Mouse (Mus musculus) heart, embryonic 16.5 days (tissue): ENCODE results near the gene Rmi2. TPM values are rescaled to one million over a fixed set of nuclear protein-coding genes. Genes with fewer than 3 reads are reported as not detected.
A peak's percentile ranks its signal among the peaks of the same experiment; 100 is the strongest.
"Not testable (repeated sequence)": the region's sequence is repeated elsewhere in the genome, so short reads cannot be mapped to it uniquely, and the experiment has no call there.

Experiments used
- ATAC-seq: fragments of 200-750 bp; cut with Nextera tagmentation; replicated peaks from 2 replicates; pipeline ENCODE4 v1.8.0; 2017; ENCODE audit warnings: moderate number of reproducible peaks; ENCODE audit not compliant: insufficient read depth, low FRiP score; ENCODE audit errors: extremely low read depth
- H3K27ac ChIP-seq: fragments of 300-500 bp; sonication (generic); 2 replicates; pipeline ENCODE4 v1.5.1; 2014; ENCODE audit warnings: mild to moderate bottlenecking, low read length, control low read depth, moderate library complexity
- H3K27me3 ChIP-seq: fragments of 300-500 bp; sonication (generic); 2 replicates; pipeline ENCODE4 v1.6.1; 2014; ENCODE audit warnings: low read length, mixed read lengths; ENCODE audit not compliant: control insufficient read depth, insufficient read depth
- H3K36me3 ChIP-seq: fragments of 300-500 bp; sonication (generic); 2 replicates; pipeline ENCODE4 v1.6.1; 2014; ENCODE audit not compliant: control insufficient read depth, insufficient read depth
- H3K4me1 ChIP-seq: fragments of 300-500 bp; sonication (generic); 2 replicates; pipeline ENCODE4 v1.6.1; 2014; ENCODE audit warnings: low read length, mixed read lengths; ENCODE audit not compliant: control insufficient read depth, insufficient read depth
- H3K4me2 ChIP-seq: fragments of 300-500 bp; sonication (generic); 2 replicates; pipeline ENCODE4 v1.6.1; 2014; ENCODE audit warnings: low read depth, mild to moderate bottlenecking, control low read depth, low read length
- H3K4me3 ChIP-seq: fragments of 300-500 bp; sonication (generic); 2 replicates; pipeline ENCODE4 v1.5.1; 2014; ENCODE audit warnings: mild to moderate bottlenecking, control low read depth, low read length
- H3K9ac ChIP-seq: fragments of 300-500 bp; sonication (generic); 2 replicates; pipeline ENCODE4 v1.6.1; 2014; ENCODE audit warnings: low read length, control low read depth
- H3K9me3 ChIP-seq: fragments of 300-500 bp; sonication (generic); replicated peaks from 2 replicates; pipeline ENCODE4 v1.6.1; 2016; ENCODE audit warnings: low read length; ENCODE audit not compliant: control insufficient read depth
- WGBS: fragments of 180-500 bp; shearing (Covaris S2); extraction: QIAGEN DNeasy Blood & Tissue Kit; methylation state at CpG from one replicate; pipeline ENCODE4 v1.1.7; 2014; 5-methylcytosine and 5-hydroxymethylcytosine counted together
- polyA plus RNA-seq: library from polyadenylated mRNA; unstranded; fragments of >200 nt; fragmentation: Nextera tagmentation; extraction: Ambion mirVana; gene quantifications from 2 replicates; pipeline ENCODE4 v1.2.1, GENCODE M21; 2015

The Rmi2 gene
- polyA plus RNA-seq, 1 experiment from 2014 or later, result 3.0 TPM

DNA sequence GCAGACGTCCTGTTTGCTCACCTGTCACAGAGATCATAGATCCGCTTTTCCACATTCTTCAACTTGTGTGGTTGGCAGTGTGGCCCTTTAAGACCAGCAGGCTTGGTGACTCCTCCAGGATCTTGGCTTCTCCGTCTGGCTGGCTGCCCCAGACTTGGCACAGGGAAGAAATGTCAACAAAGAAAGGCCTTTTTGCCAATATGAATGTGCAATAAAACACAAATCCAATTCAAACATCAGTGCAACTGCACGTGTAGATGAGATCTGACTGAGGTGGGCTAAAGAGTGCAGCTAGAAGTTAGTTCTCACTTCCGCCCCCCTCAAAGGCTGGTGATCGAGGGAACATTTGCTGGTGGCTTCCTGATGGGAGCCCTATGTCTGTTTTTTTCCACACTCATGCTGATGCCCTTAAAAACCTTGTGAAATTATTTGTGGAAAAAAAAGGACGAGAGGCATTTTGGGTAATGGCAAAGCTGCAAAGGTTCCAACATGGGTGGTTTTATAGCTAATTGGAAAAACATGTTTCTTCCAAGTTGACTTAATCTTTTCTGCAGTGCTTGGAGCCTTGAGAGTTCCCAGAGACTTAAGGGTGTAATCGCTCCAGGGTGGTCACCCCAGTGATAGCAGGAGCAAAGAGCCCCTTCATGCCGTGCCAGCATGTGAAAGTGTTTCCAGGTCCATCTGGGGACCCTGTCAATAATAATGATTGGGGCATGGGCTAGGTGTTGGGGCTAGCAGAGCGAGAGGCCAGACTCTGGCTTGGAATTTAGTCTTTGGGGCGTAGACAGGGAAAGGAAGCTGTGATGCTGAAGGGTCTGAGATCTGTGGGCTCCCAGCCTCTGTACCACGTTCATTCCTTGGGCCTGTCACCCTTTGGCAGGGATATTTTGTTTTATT is 15.4 kb downstream of the Rmi2 start:
- Histone ChIP-seq H3K4me2 (no peak overlapping the region), H3K27me3 (no peaks in the 10 kb centered on the region), H3K27ac (peak overlapping the region; percentile 36), H3K4me1 (peaks cover 17% of the 10 kb centered on the region), H3K9me3 (no peaks in the 10 kb centered on the region), H3K36me3 (no peaks in the 10 kb centered on the region), H3K9ac (no peak overlapping the region), H3K4me3 (no peak overlapping the region)
- WGBS, result 57% methylated on average over 12 of the region's 12 CpGs
- peak; percentile 37 for ATAC-seq

DNA sequence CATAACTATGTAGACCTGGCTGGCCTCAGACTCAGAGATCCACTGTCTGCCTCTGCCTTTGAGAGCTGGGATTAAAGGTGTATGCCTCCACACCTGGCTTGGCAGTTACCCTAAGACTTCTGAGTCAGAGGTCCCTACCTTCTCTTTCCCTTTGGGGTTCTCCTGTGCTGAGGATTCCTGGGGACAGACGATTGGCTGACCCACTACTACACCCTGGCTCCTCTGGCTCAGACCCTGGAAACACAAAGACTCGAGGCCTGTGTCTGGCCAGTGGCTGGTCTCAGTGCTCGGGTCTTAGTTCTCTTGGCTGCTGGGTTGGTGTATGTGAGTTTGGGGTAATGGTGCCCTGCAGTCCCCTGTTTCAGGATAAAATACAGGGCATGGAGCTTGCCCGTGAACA is 16.0 kb downstream of the Rmi2 start:
- no peak overlapping the region for H3K4me3 ChIP-seq
- WGBS, result 75% methylated on average over 4 of the region's 4 CpGs
- H3K4me1 ChIP-seq, result peaks cover 19% of the 10 kb centered on the region
- ATAC-seq, result no peak
- no peaks in the 10 kb centered on the region for H3K9me3 ChIP-seq
- no peak overlapping the region for H3K4me2 ChIP-seq
- H3K9ac ChIP-seq, result no peak overlapping the region
- peak overlapping the region; percentile 53; the same call in 1 of the 2 replicates for H3K27ac ChIP-seq
- no peaks in the 10 kb centered on the region for H3K27me3 ChIP-seq
- H3K36me3 ChIP-seq, result no peaks in the 10 kb centered on the region

DNA sequence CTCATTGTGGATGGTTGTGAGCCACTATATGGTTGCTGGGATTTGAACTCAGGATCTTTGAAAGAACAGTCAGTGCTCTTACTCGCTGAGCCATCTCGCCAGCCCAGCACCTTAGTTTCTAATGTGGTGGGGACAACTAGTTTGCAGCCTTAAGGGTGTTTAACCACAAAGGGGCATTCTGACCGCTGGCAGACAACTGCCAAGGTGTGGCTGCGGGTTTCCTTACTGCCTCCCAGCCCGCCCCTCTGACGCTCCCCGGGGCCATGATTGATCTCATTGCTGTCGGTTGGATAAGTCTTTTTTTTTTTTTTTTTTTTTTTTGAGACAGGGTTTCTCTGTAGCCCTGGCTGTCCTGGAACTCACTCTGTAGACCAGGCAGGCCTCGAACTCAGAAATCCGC is 17.4 kb downstream of the Rmi2 start:
- ATAC-seq, H3K9ac ChIP-seq, H3K27me3 ChIP-seq, H3K9me3 ChIP-seq, H3K27ac ChIP-seq, H3K4me3 ChIP-seq, H3K36me3 ChIP-seq, H3K4me2 ChIP-seq: not testable (repeated sequence)
- peaks cover 19% of the 10 kb centered on the region for H3K4me1 ChIP-seq
- WGBS, result 90% methylated on average over 10 of the region's 10 CpGs

DNA sequence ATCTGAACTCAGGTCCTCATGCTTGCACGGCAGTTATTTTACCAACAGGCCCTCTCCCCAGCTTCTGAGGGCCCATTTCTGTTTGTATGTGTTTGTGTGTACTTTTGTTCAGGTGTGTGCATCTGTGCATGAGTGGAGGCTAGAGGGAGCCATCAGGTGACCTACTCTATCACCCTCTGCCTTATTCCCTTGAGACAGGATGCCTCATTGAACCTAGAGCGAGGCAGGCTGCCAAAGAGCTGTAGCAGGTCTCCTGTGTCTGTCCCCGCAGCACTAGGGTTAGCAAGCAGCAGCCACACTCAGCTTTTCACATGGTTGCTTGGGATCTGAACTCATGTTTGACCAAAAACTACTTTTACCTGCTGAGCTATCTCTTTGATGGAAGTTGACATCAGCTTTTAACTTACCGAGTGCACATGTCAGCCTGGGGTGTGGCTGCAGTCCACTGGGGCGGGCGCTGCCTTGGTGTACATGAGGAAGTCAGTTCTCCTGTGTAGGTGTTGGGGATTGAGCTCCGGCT is 24.9 kb downstream of the Rmi2 start:
- no peak for ATAC-seq
- H3K4me1 ChIP-seq, result 0 out of 2 replicates have a peak, but pooled peaks cover 5% of the 10 kb centered on the region

DNA sequence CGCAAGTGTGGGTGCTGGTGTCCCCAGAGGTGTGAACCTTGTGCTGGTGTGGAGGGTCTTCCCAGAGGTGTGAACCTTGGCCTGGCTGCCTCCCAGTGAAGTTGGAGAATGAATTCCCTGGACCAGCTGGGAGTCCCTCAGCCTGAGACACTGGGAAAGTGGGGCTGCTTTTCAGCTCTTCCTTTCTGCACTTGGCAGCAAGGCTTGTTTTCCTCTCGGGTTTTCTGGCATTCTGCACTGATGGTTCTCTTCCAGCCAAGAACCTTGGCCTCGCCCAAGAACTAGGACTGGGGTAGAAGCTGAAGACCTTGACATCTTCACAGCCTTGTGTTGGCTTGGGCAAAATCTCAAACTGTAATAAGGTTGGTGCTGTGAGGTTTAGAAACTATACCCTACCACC is 26.5 kb downstream of the Rmi2 start:
- Histone ChIP-seq H3K9ac (no peak overlapping the region), H3K36me3 (no peaks in the 10 kb centered on the region), H3K9me3 (no peaks in the 10 kb centered on the region), H3K27me3 (no peaks in the 10 kb centered on the region), H3K4me3 (no peak overlapping the region), H3K4me1 (0 out of 2 replicates have a peak, but pooled peaks cover 3% of the 10 kb centered on the region), H3K4me2 (no peak overlapping the region), H3K27ac (no peak overlapping the region)
- ATAC-seq, result no peak
- WGBS, result 67% methylated on average over 3 of the region's 3 CpGs

More for the DNA sequence above, 24.9 kb downstream of the Rmi2 start:
- Histone ChIP-seq H3K27ac (no peak overlapping the region), H3K4me3 (no peak overlapping the region), H3K9ac (no peak overlapping the region), H3K36me3 (no peaks in the 10 kb centered on the region), H3K9me3 (no peaks in the 10 kb centered on the region), H3K27me3 (no peaks in the 10 kb centered on the region), H3K4me2 (no peak overlapping the region)
- 83% methylated on average over 7 of the region's 7 CpGs for WGBS

DNA sequence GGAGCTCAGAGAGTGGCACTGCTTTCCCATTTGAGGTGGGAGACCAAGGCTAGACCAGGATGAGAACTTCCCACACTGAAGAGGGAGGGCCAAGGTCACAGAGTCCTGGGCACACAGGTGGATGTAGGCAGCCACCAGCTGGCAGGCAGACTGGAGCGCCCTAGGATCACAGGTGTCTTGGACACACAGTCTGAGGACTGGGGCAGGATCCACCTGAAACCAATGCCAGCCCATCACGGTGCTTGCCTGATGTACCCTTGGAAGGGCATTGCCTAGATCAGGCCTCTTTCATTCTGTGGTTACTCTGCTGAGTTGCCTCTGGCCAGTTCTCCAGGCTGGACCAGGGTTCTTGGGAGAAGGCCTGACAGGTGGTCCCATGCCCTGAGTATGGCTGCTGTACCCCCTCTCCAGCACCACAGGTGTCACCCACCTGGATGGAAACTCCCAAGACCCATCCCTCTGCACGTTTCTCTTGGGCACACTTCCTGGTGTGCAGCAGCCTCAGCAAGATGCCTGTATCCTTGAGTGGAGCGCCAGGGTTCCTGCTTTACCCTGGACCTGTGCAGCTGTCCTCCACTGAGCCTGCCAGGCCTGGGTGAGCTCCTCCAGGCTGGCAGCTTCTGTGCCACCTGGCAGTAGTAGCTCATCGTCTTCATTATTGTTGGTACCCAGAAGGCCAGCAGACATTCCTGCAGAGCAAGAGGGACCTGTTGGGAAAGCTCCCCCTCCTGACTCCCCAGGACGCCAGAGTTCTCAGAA is 30.2 kb downstream of the Rmi2 start:
- Histone ChIP-seq H3K4me3 (no peak overlapping the region), H3K9me3 (no peaks in the 10 kb centered on the region), H3K9ac (no peak overlapping the region), H3K27me3 (no peaks in the 10 kb centered on the region), H3K4me1 (peaks cover 6% of the 10 kb centered on the region), H3K27ac (no peak overlapping the region), H3K36me3 (no peaks in the 10 kb centered on the region), H3K4me2 (no peak overlapping the region)
- no peak for ATAC-seq
- 80% methylated on average over 6 of the region's 6 CpGs for WGBS

DNA sequence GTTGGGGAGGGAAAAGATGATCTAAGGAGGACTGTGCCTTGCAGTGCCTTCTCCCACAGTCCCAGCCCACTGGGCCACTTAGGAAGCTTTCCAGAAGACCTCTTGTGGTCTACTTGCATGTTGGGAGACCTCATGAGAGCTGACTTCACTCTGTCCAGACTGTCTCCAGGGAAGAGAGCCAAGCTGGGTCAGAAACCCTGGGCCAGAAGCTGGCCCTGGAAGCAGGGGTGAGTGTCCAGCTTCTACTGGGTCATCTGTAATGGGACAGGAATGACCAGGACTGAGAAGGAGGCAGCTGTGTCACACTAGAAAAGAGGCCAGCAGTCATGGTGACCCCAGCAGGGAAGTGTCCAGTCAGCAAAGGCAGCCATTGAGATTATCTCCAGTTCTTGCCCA is 30.7 kb downstream of the Rmi2 start:
- peaks cover 11% of the 10 kb centered on the region for H3K4me1 ChIP-seq
- ATAC-seq, result no peak
- H3K27me3 ChIP-seq, result no peaks in the 10 kb centered on the region
- no peak overlapping the region for H3K9ac ChIP-seq
- no peak overlapping the region for H3K4me2 ChIP-seq
- H3K27ac ChIP-seq, result no peak overlapping the region
- H3K4me3 ChIP-seq, result no peak overlapping the region
- no peaks in the 10 kb centered on the region for H3K36me3 ChIP-seq
- H3K9me3 ChIP-seq, result no peaks in the 10 kb centered on the region

DNA sequence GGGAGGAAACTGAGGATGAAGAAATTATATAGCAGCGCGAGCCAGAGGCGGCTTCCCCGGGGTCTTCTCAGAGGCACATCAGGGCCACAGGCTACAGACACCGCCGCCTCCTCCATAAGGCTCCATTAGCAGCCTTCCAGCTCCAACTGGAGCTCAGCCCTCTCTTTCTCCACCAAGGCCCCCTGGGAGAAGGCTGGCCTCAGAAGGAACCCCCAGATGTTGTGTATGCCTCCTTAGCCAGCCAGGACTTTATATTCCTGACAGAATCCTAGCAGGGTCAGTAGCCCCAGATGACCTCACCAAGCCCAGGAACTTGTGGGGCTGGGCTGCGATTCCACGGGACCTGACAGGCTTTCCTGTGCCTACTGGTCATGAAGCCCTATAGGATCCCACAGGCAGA is 32.0 kb downstream of the Rmi2 start:
- ATAC-seq, result no peak
- Histone ChIP-seq H3K36me3 (no peaks in the 10 kb centered on the region), H3K4me3 (no peak overlapping the region), H3K4me2 (no peak overlapping the region), H3K4me1 (peaks cover 21% of the 10 kb centered on the region), H3K9ac (no peak overlapping the region), H3K27me3 (no peaks in the 10 kb centered on the region), H3K27ac (no peak overlapping the region), H3K9me3 (no peaks in the 10 kb centered on the region)
- whole genome bisulfite sequencing, result 90% methylated on average over 8 of the region's 8 CpGs

DNA sequence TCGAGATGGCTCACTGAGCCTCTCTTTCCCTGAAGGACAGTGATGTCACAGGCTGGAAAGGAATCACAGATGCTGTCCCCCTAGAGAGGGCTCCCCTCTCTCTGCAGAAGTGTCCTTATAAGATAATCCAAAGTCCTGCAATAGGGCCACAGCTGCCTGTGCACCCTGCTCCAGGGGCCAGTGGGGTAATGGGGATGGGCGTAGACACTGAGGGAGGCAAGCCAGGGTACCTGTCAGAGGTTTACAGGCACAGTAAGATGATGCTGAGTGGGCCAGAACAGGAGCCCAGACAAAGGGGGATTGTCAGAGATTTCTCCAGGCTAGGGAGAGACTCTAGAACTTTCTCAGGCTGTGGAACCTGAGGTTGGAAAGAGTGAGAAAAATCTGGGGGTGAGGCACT is 32.6 kb downstream of the Rmi2 start:
- 91% methylated on average over 2 of the region's 2 CpGs for WGBS
- H3K36me3 ChIP-seq, result no peaks in the 10 kb centered on the region

More for the DNA sequence above, 32.6 kb downstream of the Rmi2 start:
- Histone ChIP-seq H3K4me2 (no peak overlapping the region), H3K4me1 (peaks cover 21% of the 10 kb centered on the region), H3K9me3 (no peaks in the 10 kb centered on the region), H3K4me3 (no peak overlapping the region), H3K27ac (no peak overlapping the region), H3K9ac (no peak overlapping the region), H3K27me3 (no peaks in the 10 kb centered on the region)
- ATAC-seq, result no peak
